Mouse (Mus musculus) G1E (cell line): ENCODE measurements around the gene Pitpnc1. TPM values are rescaled to one million over a fixed set of nuclear protein-coding genes. Genes with fewer than 3 reads are reported as not detected.

Experiments
- ATAC-seq: 2 replicates; pipeline ENCODE4 v1.8.0; 2016; ENCODE audit warnings: mild to moderate bottlenecking; ENCODE audit not compliant: insufficient number of reproducible peaks, poor library complexity, low FRiP score, severe bottlenecking; ENCODE audit errors: extremely low read depth
- DNase-seq: peaks from one replicate; pipeline ENCODE4 v3.0.0; 2012; ENCODE audit warnings: low spot score
- H3K27me3 ChIP-seq: 2 replicates; pipeline ENCODE4 v1.6.1; 2012; ENCODE audit warnings: mild to moderate bottlenecking, low read length, inconsistent platforms; ENCODE audit not compliant: insufficient read depth
- H3K36me3 ChIP-seq: replicated peaks from 2 replicates; pipeline ENCODE3; 2012; ENCODE audit warnings: mild to moderate bottlenecking, inconsistent platforms
- H3K4me1 ChIP-seq: 2 replicates; pipeline ENCODE4 v1.6.1; 2012; ENCODE audit warnings: low read depth, low read length, inconsistent platforms, mixed read lengths; ENCODE audit not compliant: insufficient read depth
- H3K4me3 ChIP-seq: 2 replicates; pipeline ENCODE4 v1.5.1; 2012; ENCODE audit warnings: low read depth, mild to moderate bottlenecking, inconsistent platforms, low read length, moderate library complexity, mixed read lengths
- H3K9me3 ChIP-seq: replicated peaks from 2 replicates; pipeline ENCODE4 v1.6.1; 2012; ENCODE audit warnings: inconsistent platforms
- CTCF ChIP-seq: IDR thresholded peaks from 2 replicates; pipeline ENCODE4 v1.5.1; 2012; ENCODE audit warnings: low read depth, low read length, inconsistent platforms, mixed read lengths
- GATA1 ChIP-seq: IDR thresholded peaks from 2 replicates; pipeline ENCODE4 v1.6.1; 2012; ENCODE audit warnings: borderline replicate concordance, low read length, inconsistent platforms, mixed read lengths
- GATA2 ChIP-seq: IDR thresholded peaks from 2 replicates; pipeline ENCODE4 v1.6.1; 2012; ENCODE audit warnings: low read depth, low read length, inconsistent platforms, borderline replicate concordance
- POLR2AphosphoS5 ChIP-seq: IDR thresholded peaks from 2 replicates; pipeline ENCODE4 v1.6.1; 2012; ENCODE audit warnings: low read depth, low read length, inconsistent platforms; ENCODE audit not compliant: insufficient replicate concordance
- TAL1 ChIP-seq: conservative IDR thresholded peaks from 2 replicates; pipeline ENCODE4 v1.6.1; 2012; ENCODE audit warnings: low read depth, low read length, inconsistent platforms, mixed read lengths
- polyA plus RNA-seq: library from polyadenylated mRNA; stranded (reverse); fragments of >175 nt; gene quantifications from 2 replicates; pipeline ENCODE4 v1.2.3, GENCODE M21; 2012
- total RNA-seq, 2 experiments: library from RNA; stranded (forward) in 1 of 2; stranded (reverse) in 1 of 2; fragments of 200-1000 nt in 1 of 2; fragments of >200 nt in 1 of 2; fragmentation: Nextera tagmentation in 1 of 2; gene quantifications; 2 replicates each; pipeline ENCODE4 v1.2.3; 2014 to 2017

The Pitpnc1 gene
- total and polyA plus RNA-seq, 3 experiments, result 9.9 to 53.5 (median 31.5) TPM

DNA sequence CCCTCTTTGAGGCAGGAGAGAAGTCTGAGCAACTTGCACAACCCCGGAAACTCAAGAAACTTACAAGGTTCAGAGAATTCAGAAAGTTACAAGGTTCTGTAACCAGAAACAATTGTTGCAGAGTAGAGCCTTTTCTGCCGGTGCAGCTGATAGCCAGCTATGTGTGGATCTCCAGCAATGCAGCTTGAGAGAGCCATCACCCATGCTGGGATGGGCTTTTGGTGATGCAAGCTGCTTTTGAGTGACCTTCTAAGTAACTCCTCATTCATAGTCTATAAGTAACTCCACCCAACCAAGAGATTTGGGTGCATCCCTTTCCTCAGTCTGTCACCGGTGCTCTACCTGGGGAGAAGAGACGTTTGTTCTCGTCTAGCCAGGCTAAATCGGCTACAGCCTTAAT lies 232.0 kb downstream of the Pitpnc1 start:
- no peaks in the 10 kb centered on the region for H3K9me3 ChIP-seq
- H3K4me1 ChIP-seq, result no peaks in the 10 kb centered on the region
- H3K36me3 ChIP-seq, result peaks cover 79% of the 10 kb centered on the region
- no peak for ATAC-seq
- no peak for DNase-seq
- TF ChIP-seq POLR2AphosphoS5, result no peak
- no peak for TF ChIP-seq TAL1
- no peak for TF ChIP-seq CTCF
- TF ChIP-seq GATA1, result no peak
- no peak for TF ChIP-seq GATA2
- H3K27me3 ChIP-seq, result no peaks in the 10 kb centered on the region
- H3K4me3 ChIP-seq, result no peak overlapping the region

DNA sequence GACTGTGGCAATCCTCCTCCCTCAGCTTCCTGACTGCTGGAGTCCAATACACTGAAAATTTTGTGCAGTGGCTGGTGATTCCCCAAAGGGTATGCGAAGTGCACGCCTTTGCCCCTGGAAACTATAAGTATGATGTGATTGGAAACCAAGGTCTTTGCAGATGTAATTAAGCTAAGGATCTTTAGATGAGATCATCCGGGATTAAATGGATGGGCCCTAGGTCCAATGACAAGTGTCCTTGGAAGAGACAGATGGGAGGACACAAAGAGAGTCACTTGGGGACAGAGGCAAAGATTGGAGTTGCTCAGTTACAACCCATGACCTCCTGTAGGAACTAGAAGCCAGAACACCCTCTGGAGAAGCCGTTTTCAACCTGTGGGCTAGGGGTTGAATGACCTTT lies 233.0 kb downstream of the Pitpnc1 start:
- DNase-seq (no peak), ATAC-seq (no peak)
- TF ChIP-seq TAL1 (no peak), POLR2AphosphoS5 (no peak), GATA1 (no peak), CTCF (no peak), GATA2 (no peak)
- Histone ChIP-seq H3K4me1 (no peaks in the 10 kb centered on the region), H3K27me3 (no peaks in the 10 kb centered on the region), H3K36me3 (peaks cover 78% of the 10 kb centered on the region), H3K4me3 (no peak overlapping the region), H3K9me3 (no peaks in the 10 kb centered on the region)

DNA sequence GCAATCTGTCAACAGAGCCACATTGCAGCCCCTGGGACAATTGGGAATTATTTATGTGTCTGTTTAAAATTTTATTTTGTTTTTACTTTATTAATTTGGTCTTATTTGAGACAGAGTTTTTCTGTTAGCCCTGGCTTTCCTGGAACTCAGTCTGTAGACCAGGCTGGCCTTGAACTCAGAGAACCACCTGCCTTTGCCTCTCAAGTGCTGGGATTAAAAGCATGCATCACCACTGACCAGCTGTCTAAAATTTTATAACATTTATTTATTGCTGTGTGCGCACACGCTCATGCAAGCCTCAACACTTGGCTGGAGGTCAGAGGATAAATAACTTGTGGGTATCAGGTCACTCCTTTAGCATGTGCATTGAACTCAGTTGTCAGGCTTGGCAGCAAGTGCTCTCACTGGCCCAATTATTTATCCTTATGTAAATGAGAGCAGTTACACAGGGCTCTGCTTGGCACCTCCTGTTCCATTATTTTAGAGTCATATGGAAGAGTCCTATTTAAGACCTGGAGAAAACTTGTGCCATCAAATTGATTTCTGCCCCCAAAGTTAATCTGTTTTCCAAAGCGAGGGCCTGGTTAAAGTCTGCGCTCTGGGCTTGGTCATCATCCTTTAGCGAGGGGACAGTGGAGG lies 237.1 kb downstream of the Pitpnc1 start:
- Histone ChIP-seq H3K9me3 (no peaks in the 10 kb centered on the region), H3K4me1 (no peaks in the 10 kb centered on the region), H3K4me3 (no peak overlapping the region), H3K36me3 (peaks cover 82% of the 10 kb centered on the region), H3K27me3 (no peaks in the 10 kb centered on the region)
- TF ChIP-seq GATA1 (no peak), POLR2AphosphoS5 (no peak), GATA2 (no peak), TAL1 (no peak), CTCF (no peak)
- no peak for DNase-seq
- ATAC-seq, result no peak

DNA sequence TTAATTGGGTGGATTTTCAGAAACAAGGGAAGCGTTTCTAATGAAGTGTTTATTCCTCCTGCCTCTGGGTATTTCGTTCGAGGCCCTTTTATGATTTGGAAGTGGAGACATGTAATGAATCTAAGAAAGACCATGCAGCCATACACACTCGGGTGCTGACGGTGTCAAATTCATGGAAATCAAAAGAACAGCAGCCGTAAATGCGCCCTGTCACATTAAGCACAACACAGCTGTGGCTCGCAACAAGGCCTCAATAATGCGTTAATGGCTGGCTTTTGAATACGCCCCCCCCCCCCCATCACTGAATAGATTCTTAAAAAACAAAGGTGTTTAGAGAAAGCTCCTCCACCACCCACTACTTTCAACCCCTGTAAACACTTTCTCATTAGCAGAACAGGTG lies 240.4 kb downstream of the Pitpnc1 start:
- H3K4me1 ChIP-seq, result no peaks in the 10 kb centered on the region
- no peak for ATAC-seq

DNA sequence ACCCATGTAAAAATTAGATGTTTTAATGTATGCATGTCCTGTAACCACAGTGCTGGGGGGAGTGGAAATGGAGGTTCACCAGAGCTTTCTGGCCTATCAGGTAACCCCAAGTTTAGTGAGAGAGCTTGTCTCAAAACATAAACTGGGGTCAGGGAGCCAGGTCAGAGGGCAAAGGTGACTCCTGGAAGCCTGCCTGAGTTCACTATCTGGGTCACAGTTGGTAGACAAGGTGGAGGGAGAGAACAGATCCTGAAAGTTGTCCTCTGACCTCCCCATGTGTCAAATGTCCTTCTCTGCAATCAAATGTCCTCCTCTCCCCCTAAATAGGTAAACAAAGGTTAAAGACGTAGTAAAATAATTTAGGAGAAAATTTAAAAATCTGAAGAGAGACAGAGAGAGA lies 244.1 kb downstream of the Pitpnc1 start:
- DNase-seq, result no peak
- no peak for TF ChIP-seq POLR2AphosphoS5
- no peak for TF ChIP-seq CTCF
- TF ChIP-seq TAL1, result no peak
- TF ChIP-seq GATA1, result no peak
- no peak for TF ChIP-seq GATA2
- peaks cover 93% of the 10 kb centered on the region for H3K36me3 ChIP-seq
- no peaks in the 10 kb centered on the region for H3K4me1 ChIP-seq
- no peaks in the 10 kb centered on the region for H3K27me3 ChIP-seq
- ATAC-seq, result no peak
- no peaks in the 10 kb centered on the region for H3K9me3 ChIP-seq
- H3K4me3 ChIP-seq, result no peak overlapping the region

More for the DNA sequence above, 240.4 kb downstream of the Pitpnc1 start:
- H3K36me3 ChIP-seq, result peaks cover 92% of the 10 kb centered on the region
- no peak for DNase-seq
- no peaks in the 10 kb centered on the region for H3K27me3 ChIP-seq
- no peak overlapping the region for H3K4me3 ChIP-seq
- TF ChIP-seq CTCF (no peak), GATA2 (no peak), TAL1 (no peak), POLR2AphosphoS5 (no peak), GATA1 (no peak)
- no peaks in the 10 kb centered on the region for H3K9me3 ChIP-seq

DNA sequence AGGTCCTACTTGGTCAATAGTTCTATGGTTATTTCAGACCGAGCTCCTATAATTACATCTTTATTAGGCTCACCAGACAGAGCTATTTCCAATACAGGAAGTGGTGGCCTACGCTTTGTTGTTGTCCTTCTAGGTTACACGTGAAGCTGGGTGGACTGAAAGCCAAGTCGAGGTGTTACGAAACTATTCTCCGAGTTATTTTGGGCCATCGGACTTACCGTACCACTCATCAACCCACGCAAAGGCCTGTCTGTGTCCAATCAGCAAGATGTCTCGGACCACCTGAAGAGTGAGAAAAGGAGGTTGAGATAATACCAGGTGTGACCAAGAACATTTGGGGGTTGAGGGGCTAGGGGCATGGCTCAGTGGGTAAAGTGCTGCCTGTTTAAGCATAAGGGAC lies 244.5 kb downstream of the Pitpnc1 start:
- TF ChIP-seq GATA1, result no peak
- no peak for TF ChIP-seq TAL1
- no peak for TF ChIP-seq CTCF
- TF ChIP-seq POLR2AphosphoS5, result no peak
- TF ChIP-seq GATA2, result no peak
- Histone ChIP-seq H3K9me3 (no peaks in the 10 kb centered on the region), H3K27me3 (no peaks in the 10 kb centered on the region), H3K36me3 (peaks cover 92% of the 10 kb centered on the region), H3K4me3 (no peak overlapping the region), H3K4me1 (no peaks in the 10 kb centered on the region)
- ATAC-seq, result no peak
- no peak for DNase-seq
